Mouse (Mus musculus) C2C12 (cell line): ENCODE data around the gene Rdm1. TPM values are rescaled to one million over a fixed set of nuclear protein-coding genes. Genes with fewer than 3 reads are reported as not detected.
"Not testable (repeated sequence)": the region's sequence is repeated elsewhere in the genome, so short reads cannot be mapped to it uniquely, and the experiment has no call there.

ENCODE experiments used
- H3K27me3 ChIP-seq: one replicate; pipeline ENCODE4 v1.6.1; 2011; ENCODE audit not compliant: control insufficient read depth, insufficient read depth, insufficient read length
- H3K36me3 ChIP-seq: one replicate; pipeline ENCODE4 v1.6.1; 2011; ENCODE audit not compliant: control insufficient read depth, insufficient read depth
- H3K4me3 ChIP-seq: one replicate; pipeline ENCODE4 v1.5.1; 2011; ENCODE audit warnings: mild to moderate bottlenecking, control low read depth; ENCODE audit not compliant: poor library complexity, insufficient read depth, severe bottlenecking
- H3K79me2 ChIP-seq: one replicate; pipeline ENCODE4 v1.6.1; 2011; ENCODE audit not compliant: control insufficient read depth, insufficient read depth
- H3K79me3 ChIP-seq: one replicate; pipeline ENCODE4 v1.6.1; 2011; ENCODE audit warnings: low read depth, control low read depth
- H3ac ChIP-seq: one replicate; pipeline ENCODE3; 2011; ENCODE audit warnings: low read depth; ENCODE audit not compliant: control insufficient read depth, insufficient read length
- CEBPB ChIP-seq: IDR thresholded peaks from one replicate; pipeline ENCODE4 v1.6.1; 2011; ENCODE audit warnings: low read depth, mild to moderate bottlenecking, control low read depth, moderate library complexity
- CTCF ChIP-seq: IDR thresholded peaks from one replicate; pipeline ENCODE4 v1.5.1; 2011; ENCODE audit not compliant: control insufficient read depth, insufficient read depth, insufficient read length
- FOSL1 ChIP-seq: IDR thresholded peaks from one replicate; pipeline ENCODE4 v1.8.0; 2011; ENCODE audit warnings: mild to moderate bottlenecking, low read length; ENCODE audit not compliant: poor library complexity, insufficient read depth, severe bottlenecking
- MAX ChIP-seq: IDR thresholded peaks from one replicate; pipeline ENCODE4 v1.6.1; 2011; ENCODE audit warnings: mild to moderate bottlenecking, control low read depth
- MYOD1 ChIP-seq: IDR thresholded peaks from one replicate; pipeline ENCODE4 v1.6.1; 2011; ENCODE audit warnings: low read depth; ENCODE audit not compliant: control insufficient read depth, insufficient read length
- MYOG ChIP-seq: IDR thresholded peaks from one replicate; pipeline ENCODE4 v1.6.1; 2011; ENCODE audit not compliant: control insufficient read depth, insufficient read length; ENCODE audit errors: extremely low read depth
- USF1 ChIP-seq: IDR thresholded peaks from one replicate; pipeline ENCODE4 v1.6.1; 2011; ENCODE audit warnings: low read depth, mild to moderate bottlenecking, control low read depth, moderate library complexity
- polyA plus RNA-seq: library from polyadenylated mRNA; unstranded; fragments of >200 nt; fragmentation: generic; extraction: Trizol; gene quantifications from one replicate; pipeline ENCODE4 v1.2.1, GENCODE M21; 2012; ENCODE audit warnings: missing spikeins

The Rdm1 gene
- polyA plus RNA-seq, 1 experiment, result 9.5 TPM

DNA sequence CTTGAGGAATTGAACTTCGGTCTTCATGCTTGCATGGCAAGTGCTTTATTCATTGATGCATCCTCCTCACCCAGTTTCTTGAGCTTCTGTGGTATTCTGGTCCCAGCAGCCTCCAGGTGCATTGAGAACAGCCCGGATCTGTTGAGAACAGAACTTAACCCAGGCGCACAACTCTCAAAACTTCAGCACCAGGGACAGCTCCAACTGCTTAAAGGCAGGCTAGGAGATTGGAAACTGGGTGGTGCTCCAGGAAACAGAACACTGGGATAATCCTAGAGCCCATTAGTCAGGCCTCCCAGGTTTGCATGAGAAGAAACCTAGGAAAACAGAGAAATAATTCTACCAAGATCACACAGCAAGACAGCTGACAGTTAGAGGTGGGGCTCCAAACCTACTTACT lies 24.5 kb upstream of the Rdm1 start:
- H3K27me3 ChIP-seq, result peaks cover 10% of the 10 kb centered on the region
- H3K79me2 ChIP-seq, result no peaks in the 10 kb centered on the region
- no peak for TF ChIP-seq MYOG
- TF ChIP-seq CTCF, result no peak
- no peak for TF ChIP-seq USF1
- peak; percentile 65 for TF ChIP-seq MAX
- H3ac ChIP-seq, result no peak overlapping the region
- H3K4me3 ChIP-seq, result no peak overlapping the region
- H3K36me3 ChIP-seq, result no peaks in the 10 kb centered on the region
- no peaks in the 10 kb centered on the region for H3K79me3 ChIP-seq

DNA sequence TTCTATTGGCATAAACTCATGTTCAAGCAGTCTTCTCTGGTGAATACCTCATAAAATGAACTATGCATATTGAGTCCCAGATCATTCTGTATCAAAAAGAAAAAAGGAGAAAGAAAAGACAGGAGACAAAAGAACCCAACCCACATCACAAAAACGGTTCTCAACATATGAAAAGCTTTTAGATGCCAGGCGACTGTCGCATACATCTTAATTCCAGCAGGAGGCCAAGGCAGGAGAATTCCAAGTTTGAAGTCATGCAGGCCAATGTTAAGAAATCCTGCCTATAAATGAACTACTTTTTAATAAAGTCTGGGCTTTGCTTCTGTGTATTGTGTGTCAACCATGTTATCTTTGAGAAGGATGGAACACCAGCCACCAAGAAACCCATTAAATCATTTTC lies 22.9 kb upstream of the Rdm1 start:
- TF ChIP-seq CTCF (no peak), USF1 (no peak)

DNA sequence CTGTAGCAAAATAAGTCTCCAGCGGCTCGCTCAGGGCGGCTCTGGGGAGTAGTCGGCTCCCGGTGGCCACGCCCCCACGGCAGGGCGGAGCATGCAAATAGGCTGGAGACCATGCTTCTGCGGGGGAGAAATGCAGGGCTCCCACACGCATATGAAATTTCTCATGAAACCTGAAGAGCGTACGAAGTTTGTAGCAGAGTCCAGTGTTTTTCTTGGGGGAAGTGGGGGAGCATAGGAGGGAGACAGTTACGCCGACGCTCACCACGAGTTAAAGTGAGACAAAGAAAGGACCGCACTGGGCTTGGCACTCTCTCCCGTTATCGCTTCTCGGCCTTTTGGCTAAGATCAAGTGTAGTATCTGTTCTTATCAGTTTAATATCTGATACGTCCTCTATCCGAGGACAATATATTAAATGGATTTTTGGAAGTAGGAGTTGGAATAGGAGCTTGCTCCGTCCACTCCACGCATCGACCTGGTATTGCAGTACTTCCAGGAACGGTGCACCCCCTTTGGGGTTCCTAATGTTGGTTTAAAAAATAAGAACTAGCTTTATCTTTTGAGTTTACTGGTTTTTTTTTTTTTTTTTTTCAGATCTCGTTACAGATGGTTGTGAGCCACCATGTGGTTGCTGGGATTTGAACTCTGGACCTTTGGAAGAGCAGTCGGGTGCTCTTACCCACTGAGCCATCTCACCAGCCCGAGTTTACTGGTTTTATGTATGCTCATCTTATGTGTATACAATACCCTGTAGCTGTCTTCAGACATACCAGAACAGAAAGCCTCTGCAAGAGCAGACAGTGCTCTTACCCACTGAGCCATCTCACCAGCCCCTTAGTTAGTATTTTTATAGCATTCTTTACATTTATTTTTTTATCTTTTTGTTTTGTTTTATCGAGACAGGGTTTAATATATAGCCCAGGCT lies 22.2 kb upstream of the Rdm1 start:
- not testable (repeated sequence) for H3K4me3 ChIP-seq, H3K79me2 ChIP-seq, H3K27me3 ChIP-seq, H3K36me3 ChIP-seq, H3K79me3 ChIP-seq
- peak overlapping the region; percentile 35 for H3ac ChIP-seq

More for the DNA sequence above, 22.9 kb upstream of the Rdm1 start:
- Histone ChIP-seq H3ac (no peak overlapping the region), H3K79me3 (no peaks in the 10 kb centered on the region), H3K4me3 (no peak overlapping the region), H3K36me3 (no peaks in the 10 kb centered on the region), H3K79me2 (no peaks in the 10 kb centered on the region), H3K27me3 (peaks cover 7% of the 10 kb centered on the region)

DNA sequence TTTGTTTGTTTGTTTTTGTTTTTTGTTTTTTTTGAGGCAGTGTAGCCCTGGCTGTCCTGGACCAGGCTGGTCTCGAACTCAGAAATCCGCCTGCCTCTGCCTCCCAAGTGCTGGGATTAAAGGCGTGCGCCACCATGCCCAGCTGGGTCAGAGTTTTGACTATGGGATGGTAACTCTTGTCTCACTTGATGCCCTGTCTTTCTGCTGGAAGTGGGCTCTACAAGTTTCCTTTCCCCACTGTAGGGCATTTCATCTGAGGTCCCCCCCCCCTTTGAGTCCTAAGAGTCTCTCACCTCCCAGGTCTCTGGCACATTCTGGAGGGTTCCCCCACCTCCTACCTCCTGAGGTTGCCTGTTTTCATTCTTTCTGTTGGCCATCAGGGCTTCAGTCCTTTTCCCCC lies 19.9 kb upstream of the Rdm1 start:
- not testable (repeated sequence) for H3K4me3 ChIP-seq, H3K27me3 ChIP-seq, H3K79me3 ChIP-seq, H3K79me2 ChIP-seq, H3ac ChIP-seq, H3K36me3 ChIP-seq

DNA sequence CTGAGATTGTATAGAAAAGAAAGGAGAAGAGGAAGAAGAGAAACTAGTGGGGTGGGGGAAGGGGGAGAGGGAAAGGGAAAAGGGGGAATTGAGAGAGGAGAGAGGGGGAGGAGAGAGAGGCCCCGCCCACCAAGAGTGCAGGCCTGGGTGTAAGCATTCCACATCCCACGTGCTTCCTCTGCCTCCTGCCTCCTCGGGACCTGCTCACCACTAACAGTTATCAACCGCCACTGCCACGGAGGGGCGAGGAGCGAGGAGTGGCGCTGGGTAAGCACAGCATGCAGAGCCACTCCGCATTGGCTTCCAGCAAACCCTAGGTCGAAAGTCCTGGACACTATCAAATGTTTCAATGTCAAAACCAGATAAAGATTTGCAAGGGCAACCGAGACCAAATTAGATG lies 16.6 kb upstream of the Rdm1 start:
- Histone ChIP-seq H3K79me2 (no peaks in the 10 kb centered on the region), H3ac (no peak overlapping the region), H3K4me3 (no peak overlapping the region), H3K79me3 (no peaks in the 10 kb centered on the region), H3K27me3 (peaks cover 3% of the 10 kb centered on the region), H3K36me3 (no peaks in the 10 kb centered on the region)
- TF ChIP-seq MAX (no peak), MYOD1 (no peak), USF1 (no peak), FOSL1 (no peak), CTCF (no peak), CEBPB (no peak), MYOG (no peak)

DNA sequence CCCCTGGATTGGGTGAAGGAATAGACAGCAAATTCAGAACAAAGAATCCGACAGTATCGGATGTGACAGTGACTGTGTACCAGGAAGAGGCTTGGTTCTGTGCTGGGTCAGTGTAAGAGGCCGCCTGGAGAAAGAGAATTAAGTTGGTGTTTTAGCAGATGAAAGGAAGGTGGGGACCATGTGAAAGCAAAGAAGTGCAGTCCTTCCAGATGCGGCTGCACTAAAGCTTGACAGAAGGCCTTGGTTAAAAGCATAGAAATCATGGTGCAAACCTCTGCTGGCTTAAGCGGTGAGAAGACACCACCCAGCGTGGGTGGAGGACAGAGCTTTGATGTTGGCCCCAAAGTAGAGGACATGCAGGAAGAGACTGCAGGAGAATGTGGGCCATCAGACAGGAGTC lies 13.4 kb upstream of the Rdm1 start:
- no peaks in the 10 kb centered on the region for H3K79me3 ChIP-seq
- H3K36me3 ChIP-seq, result no peaks in the 10 kb centered on the region
- no peak overlapping the region for H3K4me3 ChIP-seq
- peaks cover 3% of the 10 kb centered on the region for H3K27me3 ChIP-seq
- no peak for TF ChIP-seq MAX
- no peak for TF ChIP-seq MYOD1
- TF ChIP-seq FOSL1, result no peak
- TF ChIP-seq MYOG, result no peak
- no peaks in the 10 kb centered on the region for H3K79me2 ChIP-seq
- H3ac ChIP-seq, result no peak overlapping the region

DNA sequence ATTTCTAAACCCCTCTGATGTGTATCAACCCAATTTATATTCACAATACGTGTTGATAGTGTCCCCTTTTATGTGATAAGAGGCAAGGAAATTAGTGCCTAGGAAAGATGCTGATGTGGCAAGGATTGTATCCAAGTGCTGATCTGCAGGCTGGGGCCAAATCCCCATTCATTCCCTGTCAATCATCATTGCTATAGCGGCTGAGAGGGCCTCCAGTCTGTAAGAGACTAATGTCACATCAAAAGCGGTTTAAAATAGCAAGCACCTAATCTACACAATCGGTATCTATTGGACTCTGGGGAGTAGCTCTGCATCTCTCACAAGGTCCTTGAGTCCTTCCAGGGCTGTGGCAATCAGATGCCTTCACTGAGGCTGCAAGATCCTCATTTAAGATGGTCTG lies 12.9 kb upstream of the Rdm1 start:
- Histone ChIP-seq H3K79me2 (no peaks in the 10 kb centered on the region), H3K4me3 (no peak overlapping the region), H3K27me3 (peaks cover 3% of the 10 kb centered on the region), H3K36me3 (no peaks in the 10 kb centered on the region), H3ac (no peak overlapping the region), H3K79me3 (no peaks in the 10 kb centered on the region)
- no peak for TF ChIP-seq USF1
- TF ChIP-seq CEBPB, result no peak
- TF ChIP-seq MYOD1, result no peak
- TF ChIP-seq CTCF, result no peak
- no peak for TF ChIP-seq FOSL1
- no peak for TF ChIP-seq MYOG
- TF ChIP-seq MAX, result no peak
